Mouse (Mus musculus) CH12.LX (cell line): ENCODE measurements at regions not wholly inside any gene's neighbourhood (a gene's known extent, or its start where the extent isn't known, plus 50 kb on each side); places are given as distances from the start of the nearest gene placed in this dataset.

Source experiments
- CTCF ChIP-seq, 2 experiments: IDR thresholded peaks in 1 of 2; conservative IDR thresholded peaks in 1 of 2; 2 replicates each; pipeline ENCODE4 v1.5.1; 2011 to 2012; ENCODE audit warnings: low read depth in 2 of 2, low read length in 2 of 2, improper control_type of control experiment in 1 of 2, inconsistent platforms in 1 of 2, mild to moderate bottlenecking in 1 of 2, moderate library complexity in 1 of 2
- JUND ChIP-seq: conservative IDR thresholded peaks from 2 replicates; pipeline ENCODE4 v1.6.1; 2011; ENCODE audit warnings: low read depth, low read length, improper control_type of control experiment
- KAT2A ChIP-seq: IDR thresholded peaks from 2 replicates; pipeline ENCODE4 v1.6.1; 2012; ENCODE audit warnings: low read length, improper control_type of control experiment, inconsistent platforms; ENCODE audit not compliant: insufficient replicate concordance
- NELFE ChIP-seq: IDR thresholded peaks from 2 replicates; pipeline ENCODE4 v1.6.1; 2011; ENCODE audit warnings: low read depth, low read length, improper control_type of control experiment
- POLR2A ChIP-seq: IDR thresholded peaks from 2 replicates; pipeline ENCODE4 v1.6.1; 2011; ENCODE audit warnings: low read depth, mild to moderate bottlenecking, improper control_type of control experiment, low read length
- POLR2AphosphoS2 ChIP-seq: IDR thresholded peaks from 2 replicates; pipeline ENCODE4 v1.6.1; 2011; ENCODE audit warnings: low read depth, low read length, improper control_type of control experiment
- TBP ChIP-seq: conservative IDR thresholded peaks from 2 replicates; pipeline ENCODE4 v1.6.1; 2011; ENCODE audit warnings: low read depth, low read length, improper control_type of control experiment
- USF1 ChIP-seq: IDR thresholded peaks from 2 replicates; pipeline ENCODE4 v1.6.1; 2014; ENCODE audit warnings: low read depth, mild to moderate bottlenecking, inconsistent platforms, low read length, improper control_type of control experiment
- ZKSCAN1 ChIP-seq: IDR thresholded peaks from 2 replicates; pipeline ENCODE4 v1.6.1; 2012; ENCODE audit warnings: low read depth, inconsistent platforms, low read length, improper control_type of control experiment, borderline replicate concordance
- ZNF384 ChIP-seq: IDR thresholded peaks from 2 replicates; pipeline ENCODE4 v1.6.1; 2012; ENCODE audit warnings: low read depth, low read length, improper control_type of control experiment, inconsistent platforms

DNA sequence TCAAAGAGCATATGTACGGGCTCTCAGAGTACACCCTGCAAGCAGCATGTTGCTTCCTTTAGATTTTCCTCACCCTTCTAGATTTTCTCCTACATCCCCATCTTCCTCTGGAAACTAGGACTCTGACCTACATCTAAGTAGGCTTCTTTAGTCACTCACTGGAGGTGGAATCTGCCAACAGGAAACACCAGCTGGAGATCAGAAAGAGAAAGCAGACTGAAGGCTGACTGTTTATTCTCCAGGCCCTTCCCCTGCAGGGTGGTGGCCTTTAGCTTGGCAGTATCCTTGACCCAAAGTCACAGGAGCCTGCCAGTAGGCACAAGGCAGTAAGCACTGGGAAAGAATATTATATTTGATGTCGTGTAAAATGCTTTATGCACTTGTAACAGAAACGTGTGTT is 75.4 kb upstream of the Klf12 start:
- TF ChIP-seq POLR2A (no peak), ZNF384 (no peak), USF1 (no peak), TBP (no peak), POLR2AphosphoS2 (no peak), CTCF (conservative IDR thresholded peaks at IDR 0.05 in 1 of 2, IDR thresholded peaks at IDR 0.05 in 1 of 2; ENCODE audit: low read depth in 2 of 2, low read length in 2 of 2) (no peak), KAT2A (no peak), ZKSCAN1 (no peak), JUND (no peak), NELFE (no peak)
